Mouse (Mus musculus) E14TG2a.4 (cell line): ENCODE measurements around the gene Ralgapb.

Experiments
- CTCF ChIP-seq: conservative IDR thresholded peaks from 2 replicates; pipeline ENCODE4 v1.5.1; 2014; ENCODE audit warnings: low read length
- NANOG ChIP-seq: IDR thresholded peaks from 2 replicates; pipeline ENCODE4 v1.6.1; 2014; ENCODE audit warnings: borderline replicate concordance, low read length, mixed read lengths
- POU5F1 ChIP-seq: IDR thresholded peaks from 2 replicates; pipeline ENCODE4 v1.6.1; 2014; ENCODE audit warnings: low read length, borderline replicate concordance

DNA sequence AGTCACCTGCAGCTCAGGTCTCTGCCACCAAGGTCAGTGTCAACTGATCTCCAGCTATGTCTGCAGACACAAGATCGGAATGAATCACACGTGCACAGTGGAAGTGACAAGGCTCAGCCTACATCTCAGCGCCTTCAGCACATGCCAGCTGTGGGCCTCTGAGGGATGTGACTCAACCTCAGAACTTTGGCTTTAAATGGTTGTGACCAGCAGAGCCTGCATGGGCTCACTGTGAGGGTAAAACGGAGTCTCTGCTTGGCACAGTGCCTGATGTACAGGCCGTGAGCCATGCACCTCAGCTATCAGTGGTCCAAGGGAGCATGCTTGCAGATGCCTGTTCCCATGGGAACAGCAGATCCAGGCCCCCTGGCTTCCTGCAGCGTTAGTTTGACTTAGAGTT lies 108.9 kb downstream of the Ralgapb start:
- TF ChIP-seq CTCF (no peak), POU5F1 (no peak), NANOG (no peak)
